Mouse (Mus musculus) neutrophil, adult 5-6 weeks (primary cell): ENCODE data around the gene Rasl11a. TPM values are rescaled to one million over a fixed set of nuclear protein-coding genes. Genes with fewer than 3 reads are reported as not detected.
A peak's percentile ranks its signal among the peaks of the same experiment; 100 is the strongest.

Experiments
- ATAC-seq: fragments of 151-379, 151-347 bp; 2 replicates; pipeline ENCODE4 v1.8.0; 2017; ENCODE audit warnings: mild to moderate bottlenecking, moderate TSS enrichment; ENCODE audit not compliant: insufficient number of reproducible peaks, poor library complexity, low FRiP score, severe bottlenecking; ENCODE audit errors: extremely low read depth
- total RNA-seq: library from RNA; stranded (forward); fragments of 200-1000 nt; gene quantifications from 2 replicates; pipeline ENCODE4 v1.2.3, GENCODE M21; 2017

Gene Rasl11a
- not detected in 2 replicates for total RNA-seq

GRCm38 (mm10) chr5:146844945-146845365 lies at the start of gene Rasl11a:
Gene Rasl11a, plus strand, starts transcription at chr5:146845071.
- ATAC-seq: no peak

DNA sequence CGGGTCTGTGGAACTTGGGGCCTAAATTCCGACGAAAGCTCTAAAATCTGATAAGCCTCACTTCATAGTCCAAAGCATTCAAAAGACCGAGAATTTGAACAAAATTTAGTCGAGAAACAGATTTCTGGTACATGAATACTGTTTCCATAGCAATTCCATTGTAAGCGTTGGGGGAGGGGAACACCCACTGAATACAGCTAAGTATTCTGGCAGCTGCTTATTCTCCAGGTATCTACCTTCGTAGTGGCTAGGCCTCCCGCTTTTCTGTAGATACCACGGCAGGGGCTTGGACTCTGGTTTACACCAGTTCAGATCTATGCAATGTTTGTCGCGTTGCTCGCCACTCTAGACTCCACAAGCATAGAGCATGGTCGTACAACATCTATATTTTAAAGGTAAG lies 49.1 kb upstream of the Rasl11a start:
- no peak for ATAC-seq

DNA sequence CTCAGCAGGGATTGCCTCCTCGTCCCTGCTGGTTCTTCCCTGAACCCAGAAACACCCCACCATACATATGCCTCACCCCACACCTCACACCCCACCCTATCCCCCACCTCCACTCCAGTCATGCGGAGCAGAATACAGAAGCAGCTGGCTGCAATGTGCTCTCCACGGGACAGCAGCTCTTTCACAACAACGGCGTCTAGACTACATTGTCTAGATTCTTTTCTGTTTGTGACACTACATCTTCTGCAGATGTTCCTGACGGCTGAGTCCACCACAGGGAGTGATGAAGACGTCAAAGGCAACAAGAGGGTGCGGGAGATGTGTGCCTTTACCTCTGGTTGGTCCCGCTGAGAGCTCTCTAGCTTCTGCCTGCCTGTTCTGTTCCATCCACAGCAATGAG lies 46.8 kb upstream of the Rasl11a start:
- no peak for ATAC-seq

DNA sequence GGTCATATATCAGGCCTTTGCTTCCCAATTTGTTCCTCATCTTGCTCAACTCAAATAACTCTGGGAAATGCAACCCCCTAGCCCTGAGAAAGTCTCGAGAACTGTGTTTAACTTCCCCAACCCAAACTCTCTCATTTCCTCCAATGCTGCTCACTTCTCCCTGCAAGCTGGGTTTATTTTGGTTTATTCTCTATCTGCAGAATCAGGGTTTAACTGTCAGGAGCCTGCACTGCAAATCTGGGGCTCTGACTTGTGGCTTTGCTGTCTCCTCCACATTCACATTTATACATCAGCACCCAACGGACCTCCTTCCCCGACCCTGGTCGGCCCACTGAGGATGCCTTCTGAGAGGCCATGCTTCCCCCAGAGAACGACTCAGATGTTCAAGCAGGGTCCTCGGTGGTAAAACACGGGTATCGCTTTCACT lies 38.9 kb upstream of the Rasl11a start:
- 0 out of 2 replicates have a peak, but pooled peaks have one; percentile 6 for ATAC-seq

- no peak for ATAC-seq
Observed at GRCm38 (mm10) chr5:146809951-146810350, 34.9 kb upstream of the Rasl11a start.

- ATAC-seq: no peak
Observed at GRCm38 (mm10) chr5:146812866-146813265, 32.0 kb upstream of the Rasl11a start.

GRCm38 (mm10) chr5:146813421-146813820 lies 31.4 kb upstream of the Rasl11a start:
- no peak for ATAC-seq

- no peak for ATAC-seq
Observed at GRCm38 (mm10) chr5:146815394-146815793, 29.5 kb upstream of the Rasl11a start.

GRCm38 (mm10) chr5:146817583-146817982 lies 27.3 kb upstream of the Rasl11a start:
- ATAC-seq: no peak

GRCm38 (mm10) chr5:146818906-146819623 lies 25.8 kb upstream of the Rasl11a start:
- no peak for ATAC-seq

GRCm38 (mm10) chr5:146823005-146823404 lies 21.9 kb upstream of the Rasl11a start:
- no peak for ATAC-seq

GRCm38 (mm10) chr5:146829528-146829927 lies 15.3 kb upstream of the Rasl11a start:
- ATAC-seq: peak; percentile 42; the same call in 1 of the 2 replicates

GRCm38 (mm10) chr5:146832435-146832768 lies 12.5 kb upstream of the Rasl11a start:
- no peak for ATAC-seq

GRCm38 (mm10) chr5:146832769-146833448 lies 12.0 kb upstream of the Rasl11a start, which contains the start of gene Rpl21:
Gene Rpl21, plus strand, starts transcription at chr5:146832890.
- ATAC-seq: peak; percentile 94

GRCm38 (mm10) chr5:146833673-146834201 lies 11.1 kb upstream of the Rasl11a start:
- no peak for ATAC-seq

DNA sequence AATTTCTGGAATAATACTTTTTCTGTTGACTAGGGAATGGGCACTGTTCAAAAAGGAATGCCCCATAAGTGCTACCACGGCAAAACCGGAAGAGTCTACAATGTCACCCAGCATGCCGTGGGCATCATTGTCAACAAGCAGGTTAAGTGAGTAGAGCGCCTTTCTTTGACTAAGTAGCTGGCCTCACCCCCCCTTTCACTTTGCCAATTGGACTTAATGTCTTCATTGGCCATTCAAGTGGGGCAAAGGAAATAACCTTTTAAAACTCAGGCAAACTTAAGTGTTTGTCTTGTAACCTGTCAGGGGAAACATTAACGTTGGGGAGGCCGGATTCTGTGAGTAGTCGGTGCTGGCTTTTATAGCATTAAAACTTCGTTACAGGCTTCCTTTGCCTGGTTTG lies 9.9 kb upstream of the Rasl11a start:
- ATAC-seq: no peak

DNA sequence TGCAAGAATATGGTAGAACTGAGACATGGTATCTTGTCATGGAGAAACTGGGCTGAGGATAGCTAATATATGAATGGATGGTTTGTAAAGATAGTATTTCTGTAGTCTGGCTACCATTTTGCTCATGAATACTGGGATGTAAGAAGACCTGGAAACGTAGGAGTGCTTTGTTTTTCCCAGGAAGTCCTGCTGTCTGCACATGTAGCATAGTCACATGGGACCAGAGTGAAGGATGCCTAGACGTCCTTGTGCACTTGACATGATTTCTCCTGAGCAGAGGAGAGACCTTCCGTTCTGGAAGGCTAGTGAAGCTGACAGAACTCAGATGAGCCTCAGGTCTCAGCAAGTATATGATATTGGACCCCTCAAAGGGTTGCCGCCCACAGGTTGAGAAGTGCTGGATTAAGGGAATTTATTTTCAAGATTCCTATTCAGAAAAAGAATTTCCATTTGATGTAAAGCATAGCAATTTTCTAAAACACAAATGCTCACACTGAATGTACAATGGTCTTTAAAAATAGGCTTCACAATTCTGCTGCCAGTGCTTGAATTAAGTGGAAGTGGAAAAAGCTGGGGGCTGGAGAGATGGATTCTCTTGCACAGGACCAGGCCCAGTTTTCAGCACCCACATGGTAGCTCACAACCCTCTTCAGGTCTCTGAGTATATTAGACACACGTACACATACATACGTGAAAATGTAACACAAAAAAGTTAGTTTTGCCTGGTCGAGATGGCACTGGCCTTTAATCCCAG lies 6.7 kb upstream of the Rasl11a start:
- ATAC-seq: no peak

DNA sequence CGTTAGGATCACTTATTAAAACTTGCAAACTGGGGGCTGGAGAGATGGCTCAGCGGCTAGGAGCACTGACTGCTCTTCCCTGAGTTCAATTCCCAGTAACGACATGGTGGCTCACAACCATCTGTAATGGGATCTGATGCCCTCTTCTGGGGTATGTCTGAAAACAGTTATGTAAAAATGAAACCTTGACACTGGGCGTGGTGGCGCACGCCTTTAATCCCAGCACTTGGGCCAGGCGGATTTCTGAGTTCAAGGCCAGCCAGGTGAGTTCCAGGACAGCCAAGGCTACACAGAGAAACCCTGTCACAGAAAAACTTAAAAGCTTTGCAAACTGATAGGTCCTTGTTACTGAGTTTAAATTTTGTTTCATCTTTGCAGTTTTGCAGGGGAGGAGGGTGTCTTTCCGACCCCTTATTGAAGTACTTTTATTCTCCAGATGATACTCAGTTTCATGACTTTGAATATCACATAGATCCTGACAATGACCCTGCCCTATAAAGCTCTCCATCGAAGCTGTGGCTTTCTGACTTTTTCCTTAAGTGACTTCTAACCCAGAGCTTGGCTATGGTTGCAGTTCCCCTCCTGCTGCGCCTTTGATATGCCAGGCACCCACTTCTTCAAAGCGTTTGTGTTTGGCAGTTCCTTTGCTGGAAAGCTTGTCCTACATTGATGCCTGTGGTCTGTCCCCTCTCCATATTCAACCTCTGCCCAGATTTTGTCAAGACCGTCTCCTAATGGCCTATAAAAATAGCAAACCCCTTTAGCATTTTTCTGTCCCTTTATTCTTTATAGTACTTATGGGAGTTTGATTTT lies 5.8 kb upstream of the Rasl11a start:
- ATAC-seq: no peak

- ATAC-seq: no peak
Observed at GRCm38 (mm10) chr5:146839760-146840159, 5.1 kb upstream of the Rasl11a start.
